Mouse (Mus musculus) forebrain, embryonic 16.5 days (tissue): Measurements from ENCODE around the gene Pacsin2. TPM values are rescaled to one million over a fixed set of nuclear protein-coding genes. Genes with fewer than 3 reads are reported as not detected.

ENCODE experiments used
- ATAC-seq: fragments of 200-750 bp; cut with Nextera tagmentation; 2 replicates; pipeline ENCODE4 v1.8.0; 2017; ENCODE audit warnings: mild to moderate bottlenecking, moderate library complexity
- H3K27ac ChIP-seq: fragments of 300-500 bp; sonication (generic); 2 replicates; pipeline ENCODE4 v1.5.1; 2014; ENCODE audit warnings: low read length, control low read depth
- H3K27me3 ChIP-seq: fragments of 300-500 bp; sonication (generic); replicated peaks from 2 replicates; pipeline ENCODE4 v1.6.1; 2014; ENCODE audit warnings: low read length; ENCODE audit not compliant: control insufficient read depth, insufficient read depth
- H3K36me3 ChIP-seq: fragments of 300-500 bp; sonication (generic); 2 replicates; pipeline ENCODE4 v1.6.1; 2014; ENCODE audit not compliant: control insufficient read depth, insufficient read depth
- H3K4me1 ChIP-seq: fragments of 300-500 bp; sonication (generic); replicated peaks from 2 replicates; pipeline ENCODE4 v1.6.1; 2014; ENCODE audit warnings: low read length; ENCODE audit not compliant: control insufficient read depth, insufficient read depth
- H3K4me2 ChIP-seq: fragments of 300-500 bp; sonication (generic); 2 replicates; pipeline ENCODE4 v1.6.1; 2014; ENCODE audit warnings: mild to moderate bottlenecking, low read length, control low read depth
- H3K4me3 ChIP-seq: fragments of 300-500 bp; sonication (generic); replicated peaks from 2 replicates; pipeline ENCODE4 v1.5.1; 2014; ENCODE audit warnings: mild to moderate bottlenecking, low read length, control low read depth
- H3K9ac ChIP-seq: fragments of 300-500 bp; sonication (generic); replicated peaks from 2 replicates; pipeline ENCODE4 v1.6.1; 2014; ENCODE audit warnings: low read depth, low read length, control low read depth
- H3K9me3 ChIP-seq: fragments of 300-500 bp; sonication (generic); 2 replicates; pipeline ENCODE4 v1.6.1; 2016; ENCODE audit warnings: low read length; ENCODE audit not compliant: control insufficient read depth
- WGBS: fragments of 180-500 bp; shearing (Covaris S2); extraction: QIAGEN DNeasy Blood & Tissue Kit; methylation state at CpG from one replicate; pipeline ENCODE4 v1.1.7; 2014; 5-methylcytosine and 5-hydroxymethylcytosine counted together
- polyA plus RNA-seq: library from polyadenylated mRNA; unstranded; fragments of >200 nt; fragmentation: Nextera tagmentation; extraction: Ambion mirVana; gene quantifications from 2 replicates; pipeline ENCODE4 v1.2.1, GENCODE M21; 2015

Gene Pacsin2
- polyA plus RNA-seq, 1 experiment from 2014 or later: 19.8 TPM

GRCm38 (mm10) chr15:83445908-83446307 lies 18.5 kb downstream of the Pacsin2 start:
- H3K9ac ChIP-seq: no peak overlapping the region
- peaks cover 9% of the 10 kb centered on the region for H3K4me1 ChIP-seq
- no peak for ATAC-seq
- H3K4me2 ChIP-seq: no peak overlapping the region
- H3K27ac ChIP-seq: no peak overlapping the region
- H3K9me3 ChIP-seq: no peaks in the 10 kb centered on the region
- H3K4me3 ChIP-seq: no peak overlapping the region
- H3K27me3 ChIP-seq: no peaks in the 10 kb centered on the region
- H3K36me3 ChIP-seq: no peaks in the 10 kb centered on the region
- 86% methylated on average over 2 of the region's 2 CpGs for WGBS

- no peaks in the 10 kb centered on the region for H3K9me3 ChIP-seq
- H3K4me2 ChIP-seq: no peak overlapping the region
- H3K9ac ChIP-seq: no peak overlapping the region
- 75% methylated on average over 5 of the region's 5 CpGs for WGBS
- no peak overlapping the region for H3K27ac ChIP-seq
- H3K4me1 ChIP-seq: peaks cover 9% of the 10 kb centered on the region
- no peak for ATAC-seq
- H3K36me3 ChIP-seq: no peaks in the 10 kb centered on the region
- no peak overlapping the region for H3K4me3 ChIP-seq
- H3K27me3 ChIP-seq: no peaks in the 10 kb centered on the region
Observed at GRCm38 (mm10) chr15:83445383-83445782, 19.0 kb downstream of the Pacsin2 start.

GRCm38 (mm10) chr15:83444425-83444824 lies 20.0 kb downstream of the Pacsin2 start:
- no peak for ATAC-seq

GRCm38 (mm10) chr15:83442495-83443037 lies 21.8 kb downstream of the Pacsin2 start:
- ATAC-seq: no peak
- H3K27ac ChIP-seq: no peak overlapping the region
- no peak overlapping the region for H3K4me2 ChIP-seq
- H3K27me3 ChIP-seq: no peaks in the 10 kb centered on the region
- peaks cover under 1% of the 10 kb centered on the region for H3K4me1 ChIP-seq
- no peak overlapping the region for H3K9ac ChIP-seq
- no peaks in the 10 kb centered on the region for H3K9me3 ChIP-seq
- 90% methylated on average over 4 of the region's 4 CpGs for WGBS
- no peaks in the 10 kb centered on the region for H3K36me3 ChIP-seq
- no peak overlapping the region for H3K4me3 ChIP-seq

More at GRCm38 (mm10) chr15:83444425-83444824, 20.0 kb downstream of the Pacsin2 start:
- Histone ChIP-seq H3K9me3 (no peaks in the 10 kb centered on the region), H3K27me3 (no peaks in the 10 kb centered on the region), H3K4me1 (peaks cover 9% of the 10 kb centered on the region), H3K27ac (no peak overlapping the region), H3K4me2 (no peak overlapping the region), H3K9ac (no peak overlapping the region), H3K36me3 (no peaks in the 10 kb centered on the region), H3K4me3 (no peak overlapping the region)
- WGBS: 83% methylated on average over 6 of the region's 6 CpGs

GRCm38 (mm10) chr15:83440726-83441125 lies 23.7 kb downstream of the Pacsin2 start:
- no peak overlapping the region for H3K4me2 ChIP-seq
- no peaks in the 10 kb centered on the region for H3K36me3 ChIP-seq
- H3K9ac ChIP-seq: no peak overlapping the region
- H3K9me3 ChIP-seq: no peaks in the 10 kb centered on the region
- H3K4me3 ChIP-seq: no peak overlapping the region
- 69% methylated on average over 5 of the region's 5 CpGs for WGBS
- H3K4me1 ChIP-seq: no peaks in the 10 kb centered on the region
- no peak overlapping the region for H3K27ac ChIP-seq
- no peak for ATAC-seq
- H3K27me3 ChIP-seq: no peaks in the 10 kb centered on the region

GRCm38 (mm10) chr15:83436541-83436940 lies 27.9 kb downstream of the Pacsin2 start:
- Histone ChIP-seq H3K9ac (no peak overlapping the region), H3K9me3 (no peaks in the 10 kb centered on the region), H3K4me3 (no peak overlapping the region), H3K4me1 (peaks cover 5% of the 10 kb centered on the region), H3K36me3 (no peaks in the 10 kb centered on the region), H3K4me2 (no peak overlapping the region), H3K27me3 (no peaks in the 10 kb centered on the region), H3K27ac (no peak overlapping the region)
- ATAC-seq: no peak
- 77% methylated on average over 9 of the region's 9 CpGs for WGBS

- Histone ChIP-seq H3K9me3 (no peaks in the 10 kb centered on the region), H3K27ac (no peak overlapping the region), H3K9ac (no peak overlapping the region), H3K36me3 (no peaks in the 10 kb centered on the region), H3K4me3 (no peak overlapping the region), H3K4me1 (peaks cover 5% of the 10 kb centered on the region), H3K27me3 (no peaks in the 10 kb centered on the region), H3K4me2 (no peak overlapping the region)
- whole genome bisulfite sequencing: 64% methylated on average over 8 of the region's 8 CpGs
- no peak for ATAC-seq
Observed at GRCm38 (mm10) chr15:83435324-83436090, 28.9 kb downstream of the Pacsin2 start.

GRCm38 (mm10) chr15:83434692-83435091 lies 29.7 kb downstream of the Pacsin2 start:
- H3K27ac ChIP-seq: no peak overlapping the region
- H3K4me2 ChIP-seq: no peak overlapping the region
- WGBS: 80% methylated on average over 4 of the region's 4 CpGs
- peaks cover 5% of the 10 kb centered on the region for H3K4me1 ChIP-seq
- no peaks in the 10 kb centered on the region for H3K27me3 ChIP-seq
- H3K9ac ChIP-seq: no peak overlapping the region
- no peaks in the 10 kb centered on the region for H3K36me3 ChIP-seq
- H3K4me3 ChIP-seq: no peak overlapping the region
- no peak for ATAC-seq
- H3K9me3 ChIP-seq: no peaks in the 10 kb centered on the region

GRCm38 (mm10) chr15:83433344-83433743 lies 31.1 kb downstream of the Pacsin2 start:
- Histone ChIP-seq H3K4me3 (no peak overlapping the region), H3K4me1 (peaks cover 5% of the 10 kb centered on the region), H3K36me3 (no peaks in the 10 kb centered on the region), H3K27me3 (no peaks in the 10 kb centered on the region), H3K9me3 (no peaks in the 10 kb centered on the region), H3K27ac (no peak overlapping the region), H3K4me2 (no peak overlapping the region), H3K9ac (no peak overlapping the region)
- ATAC-seq: no peak
- WGBS: 83% methylated on average over 2 of the region's 2 CpGs
